Mouse (Mus musculus) ES-E14 (cell line): Measurements from ENCODE around the gene Zfp334. TPM values are rescaled to one million over a fixed set of nuclear protein-coding genes. Genes with fewer than 3 reads are reported as not detected.
A peak's percentile ranks its signal among the peaks of the same experiment; 100 is the strongest.

Source experiments
- DNase-seq: peaks from one replicate; pipeline ENCODE4 v3.0.0-alpha.2; 2013; ENCODE audit warnings: low read depth, low spot score
- H3K27ac ChIP-seq: 2 replicates; pipeline ENCODE4 v1.5.1; 2012; ENCODE audit warnings: low read depth, mild to moderate bottlenecking, low read length, moderate library complexity, mixed read lengths; ENCODE audit not compliant: poor library complexity, insufficient read depth, severe bottlenecking
- H3K36me3 ChIP-seq: 2 replicates; pipeline ENCODE4 v1.6.1; 2012; ENCODE audit warnings: mild to moderate bottlenecking, low read length, moderate library complexity, mixed read lengths; ENCODE audit not compliant: control insufficient read depth, poor library complexity, insufficient read depth, severe bottlenecking
- H3K4me1 ChIP-seq, 2 experiments: fragments of 150-350 bp in 1 of 2; sonication (generic) in 1 of 2; 2 replicates each; pipeline ENCODE4 v1.6.1; 2012; ENCODE audit warnings: low read length in 2 of 2, mild to moderate bottlenecking in 1 of 2, mixed read lengths in 1 of 2; ENCODE audit not compliant: control insufficient read depth in 2 of 2, insufficient read depth in 2 of 2, poor library complexity in 1 of 2
- H3K4me3 ChIP-seq, 2 experiments: fragments of 150-350 bp in 1 of 2; sonication (generic) in 1 of 2; 2 replicates each; pipeline ENCODE4 v1.5.1; 2012; ENCODE audit warnings: low read length in 2 of 2, low read depth in 1 of 2, mild to moderate bottlenecking in 1 of 2, mixed read lengths in 1 of 2; ENCODE audit not compliant: insufficient read depth in 1 of 2, poor library complexity in 1 of 2, severe bottlenecking in 1 of 2
- H3K9ac ChIP-seq: 2 replicates; pipeline ENCODE4 v1.6.1; 2012; ENCODE audit warnings: low read depth, mild to moderate bottlenecking, low read length, mixed read lengths; ENCODE audit not compliant: poor library complexity, insufficient read depth, severe bottlenecking
- H3K9me3 ChIP-seq: fragments of 150-350 bp; sonication (generic); 2 replicates; pipeline ENCODE4 v1.6.1; 2012; ENCODE audit warnings: low read depth, mild to moderate bottlenecking, low read length; ENCODE audit not compliant: control insufficient read depth, insufficient read depth
- CHD2 ChIP-seq: IDR thresholded peaks from 2 replicates; pipeline ENCODE4 v1.6.1; 2014; ENCODE audit warnings: mild to moderate bottlenecking, low read depth, low read length, inconsistent platforms
- HCFC1 ChIP-seq: IDR thresholded peaks from 2 replicates; pipeline ENCODE4 v1.6.1; 2012; ENCODE audit warnings: low read length, inconsistent platforms, borderline replicate concordance; ENCODE audit not compliant: insufficient read depth
- MAFK ChIP-seq: IDR thresholded peaks from 2 replicates; pipeline ENCODE4 v1.6.1; 2014; ENCODE audit warnings: mild to moderate bottlenecking, low read depth, low read length, inconsistent platforms; ENCODE audit not compliant: insufficient read depth
- ZC3H11A ChIP-seq: IDR thresholded peaks from 2 replicates; pipeline ENCODE4 v1.6.1; 2012; ENCODE audit warnings: low read depth, mild to moderate bottlenecking, inconsistent platforms, low read length, borderline replicate concordance
- ZNF384 ChIP-seq: IDR thresholded peaks from 2 replicates; pipeline ENCODE4 v1.6.1; 2012; ENCODE audit warnings: low read depth, low read length, inconsistent platforms
- in situ Hi-C, 2 experiments: fragments of 600-800 bp; cut with MboI; formaldehyde crosslinking; loops; one replicate each; pipeline ENCODE4 v1.15.1; 2025; ENCODE audit warnings: low sequenced_read_pairs in 2 of 2, inconsistent platforms in 1 of 2; ENCODE audit not compliant: unreplicated experiment in 2 of 2
- total RNA-seq: library from RNA; depleted of rRNA; stranded (reverse); fragments of 300-350 nt; gene quantifications from 2 replicates; pipeline ENCODE4 v1.2.3, GENCODE M21; 2012

The Zfp334 gene
- total RNA-seq, 1 experiment, result 6.5 TPM

DNA sequence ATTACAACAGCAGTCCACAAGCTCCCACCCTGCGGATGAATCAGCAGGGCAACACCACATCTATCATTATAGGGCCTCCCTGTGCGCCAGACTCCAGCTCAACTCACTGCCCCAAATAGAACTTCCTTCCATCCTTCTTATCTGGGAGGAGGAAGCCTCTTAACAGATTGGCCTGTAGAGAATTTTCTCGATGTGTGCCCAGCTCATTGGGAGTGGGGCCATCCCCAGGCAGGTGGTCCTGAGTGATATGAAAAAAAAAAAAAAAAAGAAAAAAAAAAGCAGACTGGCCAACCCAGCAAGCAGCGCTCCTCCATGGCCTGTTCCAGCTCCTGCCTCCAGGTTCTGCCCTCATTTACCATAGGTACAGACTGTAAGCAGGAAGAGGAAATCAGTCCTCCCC, 12.1 kb downstream of the Zfp334 start:
- Histone ChIP-seq H3K9ac (no peak overlapping the region), H3K4me1 (peaks cover 0 to 3% of the 10 kb centered on the region in 2 experiments; a peak in 1 of 4 replicates), H3K36me3 (peaks cover 10% of the 10 kb centered on the region; the same call in 1 of the 2 replicates), H3K9me3 (no peaks in the 10 kb centered on the region), H3K27ac (no peak overlapping the region), H3K4me3 (no peak overlapping the region)
- no peak for DNase-seq
- in situ Hi-C loops, result no loop called here
- TF ChIP-seq CHD2, result no peak
- no peak for TF ChIP-seq ZC3H11A
- TF ChIP-seq HCFC1, result no peak
- TF ChIP-seq ZNF384, result no peak
- TF ChIP-seq MAFK, result no peak

DNA sequence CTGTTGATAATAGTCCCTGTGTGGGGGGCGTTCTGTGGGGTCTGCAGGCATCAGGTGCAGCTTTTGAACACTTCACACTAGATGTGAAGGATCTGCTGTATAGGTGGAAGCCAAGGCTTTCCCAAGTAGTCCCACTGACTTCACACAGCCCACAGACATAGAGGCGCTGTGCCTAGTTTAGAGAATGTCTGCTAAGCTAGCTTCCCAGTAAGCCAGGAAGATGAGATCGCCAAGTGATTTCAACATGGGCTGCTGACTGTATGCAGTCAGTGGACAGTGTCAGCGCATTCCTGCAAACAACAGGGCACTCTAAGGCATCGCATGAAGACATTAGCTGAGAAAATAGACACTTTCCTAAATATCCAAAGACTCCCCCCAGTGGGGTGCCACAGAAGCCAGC, 12.6 kb downstream of the Zfp334 start:
- DNase-seq, result no peak
- TF ChIP-seq HCFC1 (no peak), ZNF384 (no peak), MAFK (no peak), CHD2 (no peak), ZC3H11A (no peak)
- Histone ChIP-seq H3K9me3 (no peaks in the 10 kb centered on the region), H3K36me3 (peaks cover 6% of the 10 kb centered on the region; the same call in 1 of the 2 replicates), H3K27ac (no peak overlapping the region), H3K4me1 (peaks cover 0 to 3% of the 10 kb centered on the region in 2 experiments; a peak in 1 of 4 replicates), H3K4me3 (no peak overlapping the region), H3K9ac (no peak overlapping the region)
- in situ Hi-C loops, result no loop called here

DNA sequence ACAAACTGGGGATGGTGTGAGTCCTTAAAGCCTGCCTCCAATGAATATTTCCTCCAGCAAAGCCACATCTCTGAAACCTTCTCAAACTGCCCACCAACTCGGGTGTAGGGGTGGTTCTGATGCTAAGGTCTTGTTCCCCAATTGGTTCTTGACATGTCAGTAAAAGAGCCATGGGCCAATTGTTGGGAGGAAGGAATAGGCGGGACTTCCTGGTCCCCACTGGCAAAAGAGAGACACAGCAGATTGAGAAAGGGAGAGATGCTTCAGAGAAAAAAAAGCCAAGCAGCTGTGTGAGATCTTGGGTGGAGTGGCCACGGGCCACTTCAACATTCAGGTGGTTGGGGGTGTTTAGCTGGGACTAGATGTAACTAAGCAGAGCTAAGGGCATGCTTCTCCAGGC, 17.0 kb downstream of the Zfp334 start:
- in situ Hi-C loops, result no loop called here
- H3K4me3 ChIP-seq, result peak overlapping the region; percentile 37 to 55; a peak in 3 of 4 replicates

DNA sequence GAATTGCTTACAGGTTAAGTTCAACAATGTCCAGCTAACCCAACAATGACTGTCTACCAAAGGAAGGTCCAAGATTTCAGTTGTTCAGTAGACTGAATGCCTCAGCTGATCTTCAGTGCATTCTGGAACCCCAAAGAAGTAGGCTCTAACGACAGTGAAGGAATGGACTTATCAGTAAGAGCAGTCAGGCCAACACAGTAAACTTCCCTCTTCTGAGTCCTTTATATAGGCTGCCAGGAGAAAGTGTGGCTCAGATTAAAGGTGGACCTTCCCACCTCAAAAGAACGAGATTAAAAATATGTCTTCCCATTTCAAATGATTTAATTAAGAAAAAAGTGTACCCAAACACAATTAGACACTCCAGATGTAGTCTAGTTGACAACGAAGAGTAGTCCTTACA, 17.7 kb downstream of the Zfp334 start:
- in situ Hi-C loops, result no loop called here
- Histone ChIP-seq H3K4me3 (no peak overlapping the region), H3K9me3 (no peaks in the 10 kb centered on the region), H3K4me1 (peaks cover 0 to 12% of the 10 kb centered on the region in 2 experiments; a peak in 1 of 4 replicates), H3K36me3 (no peaks in the 10 kb centered on the region), H3K27ac (no peak overlapping the region), H3K9ac (no peak overlapping the region)
- TF ChIP-seq ZNF384, result no peak
- TF ChIP-seq ZC3H11A, result no peak
- no peak for TF ChIP-seq CHD2
- no peak for TF ChIP-seq MAFK
- TF ChIP-seq HCFC1, result no peak
- DNase-seq, result no peak

More for the DNA sequence above, 17.0 kb downstream of the Zfp334 start:
- no peak overlapping the region for H3K27ac ChIP-seq
- no peaks in the 10 kb centered on the region for H3K36me3 ChIP-seq
- no peak for DNase-seq
- TF ChIP-seq CHD2 (peak; percentile 73), ZNF384 (no peak)
- peak overlapping the region; percentile 45; the same call in 1 of the 2 replicates for H3K9ac ChIP-seq
- H3K4me1 ChIP-seq, result peaks cover 0 to 12% of the 10 kb centered on the region in 2 experiments; a peak in 1 of 4 replicates
- H3K9me3 ChIP-seq, result no peaks in the 10 kb centered on the region

DNA sequence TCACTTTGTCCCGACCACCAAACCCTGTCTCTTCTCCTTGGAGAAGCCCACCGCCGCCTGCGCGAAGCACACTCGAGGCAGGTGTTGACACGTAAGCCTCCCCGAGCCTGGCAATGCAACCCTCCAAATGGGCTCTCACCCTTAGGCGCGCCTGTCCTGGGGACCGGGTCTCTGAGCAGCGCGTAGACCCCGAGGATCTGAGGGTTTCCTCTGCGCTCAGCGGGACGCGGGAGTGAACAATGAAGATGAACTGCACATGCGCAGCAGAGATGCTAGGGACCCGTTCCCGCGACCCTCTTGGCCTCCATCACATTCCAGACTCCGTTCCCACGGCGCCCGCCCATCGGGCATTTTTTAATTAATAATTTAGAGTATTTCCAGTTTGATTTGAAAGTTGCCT, 19.6 kb downstream of the Zfp334 start, which contains the start of gene Zfp663:
Gene Zfp663 (minus strand): TSS at position 234 of the 400 bp plus-strand sequence.
- Histone ChIP-seq H3K9ac (peak within 1 kb of the TSS; percentile 8; the same call in 1 of the 2 replicates), H3K4me3 (peak within 1 kb of the TSS; percentile 53 to 60), H3K4me1 (peaks cover 0 to 19% of the 10 kb centered on the region in 2 experiments; a peak in 2 of 4 replicates), H3K9me3 (no peaks in the 10 kb centered on the region), H3K36me3 (no peaks in the 10 kb centered on the region), H3K27ac (no peak within 1 kb of the TSS)
- in situ Hi-C loops, result no loop called here
- TF ChIP-seq ZC3H11A (no peak), CHD2 (no peak)
- no peak for DNase-seq
